Mouse (Mus musculus) cerebellum, adult 9-10 months (tissue): Measurements from ENCODE around the gene Tshz2.

ENCODE experiments used
- DNase-seq: peaks from one replicate; pipeline ENCODE4 v3.0.0; 2022

The Tshz2 gene

GRCm38 (mm10) chr2:170055413-170055812 lies 422.6 kb downstream of the Tshz2 start:
- DNase-seq = no peak

- DNase-seq = no peak
Measured at GRCm38 (mm10) chr2:170058774-170059173, 426.0 kb downstream of the Tshz2 start.

GRCm38 (mm10) chr2:170060066-170060465 lies 427.3 kb downstream of the Tshz2 start:
- DNase-seq = no peak

- no peak for DNase-seq
Measured at GRCm38 (mm10) chr2:170062378-170062777, 429.6 kb downstream of the Tshz2 start.

GRCm38 (mm10) chr2:170069976-170070375 lies 437.2 kb downstream of the Tshz2 start:
- DNase-seq = no peak

GRCm38 (mm10) chr2:170070641-170071241 lies 437.9 kb downstream of the Tshz2 start:
- no peak for DNase-seq

- DNase-seq = no peak
Measured at GRCm38 (mm10) chr2:170076941-170077490, 444.2 kb downstream of the Tshz2 start.

- no peak for DNase-seq
Measured at GRCm38 (mm10) chr2:170078041-170078440, 445.2 kb downstream of the Tshz2 start.

- no peak for DNase-seq
Measured at GRCm38 (mm10) chr2:170078442-170079017, 445.7 kb downstream of the Tshz2 start.

- DNase-seq = no peak
Measured at GRCm38 (mm10) chr2:170091563-170092443, 459.0 kb downstream of the Tshz2 start.

- no peak for DNase-seq
Measured at GRCm38 (mm10) chr2:170094220-170094619, 461.4 kb downstream of the Tshz2 start.

- DNase-seq = no peak
Measured at GRCm38 (mm10) chr2:170094871-170095270, 462.1 kb downstream of the Tshz2 start.

GRCm38 (mm10) chr2:170101132-170101531 lies 468.3 kb downstream of the Tshz2 start:
- DNase-seq = peak; percentile 59

- DNase-seq = no peak
Measured at GRCm38 (mm10) chr2:170101932-170102331, 469.1 kb downstream of the Tshz2 start.

GRCm38 (mm10) chr2:170103341-170103740 lies 470.5 kb downstream of the Tshz2 start:
- DNase-seq = no peak

- no peak for DNase-seq
Measured at GRCm38 (mm10) chr2:170103852-170104251, 471.0 kb downstream of the Tshz2 start.

- DNase-seq = no peak
Measured at GRCm38 (mm10) chr2:170104396-170104795, 471.6 kb downstream of the Tshz2 start.

GRCm38 (mm10) chr2:170106000-170106399 lies 473.2 kb downstream of the Tshz2 start:
- DNase-seq = no peak

- DNase-seq = no peak
Measured at GRCm38 (mm10) chr2:170107791-170108190, 475.0 kb downstream of the Tshz2 start.

GRCm38 (mm10) chr2:170109528-170109927 lies 476.7 kb downstream of the Tshz2 start:
- no peak for DNase-seq

- DNase-seq = no peak
Measured at GRCm38 (mm10) chr2:170110306-170110705, 477.5 kb downstream of the Tshz2 start.

- peak; percentile 67 for DNase-seq
Measured at GRCm38 (mm10) chr2:170116704-170117281, 484.0 kb downstream of the Tshz2 start.
